16 mouse cellular contexts compared by ENCODE assay signal in the genomic region with DNA sequence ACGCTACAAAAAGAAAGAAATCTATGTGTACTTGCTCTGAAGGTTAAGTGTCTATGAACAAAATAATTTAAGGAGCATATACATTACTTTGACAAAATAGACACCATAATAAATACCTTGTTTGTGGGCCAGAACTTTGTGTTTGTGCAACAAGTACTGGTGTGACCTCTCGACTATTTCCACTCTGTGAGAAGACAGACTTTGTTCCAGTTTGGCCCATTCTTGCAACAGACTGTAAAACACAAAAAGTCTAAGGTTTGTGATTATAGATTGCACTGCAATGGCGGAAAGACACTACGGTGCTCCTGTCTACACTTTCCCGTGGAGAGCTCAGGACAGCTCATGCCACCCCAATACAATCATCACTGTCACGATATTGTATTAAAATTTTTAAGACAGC. TPM values are rescaled to one million over a fixed set of nuclear protein-coding genes. Genes with fewer than 3 reads are reported as not detected.
"Had no signal": no experiment of that assay in that cellular context is flagged by ENCODE, and none has a peak within 500 bp of the region (broad histone marks: within the 10 kb centered on the region; RNA-seq: fewer than 3 reads in every experiment).

No protein-coding gene starts in this region.

- DNase-seq: lung, adult 18-20 months; lung, embryonic 14.5 days; lung, postnatal 14 days; lung, postnatal 36 days; right cerebral cortex, postnatal 14 days; thymus, adult 2 months; thymus, postnatal 25 days; thymus, postnatal 4 days had no signal

- H3K4me2 ChIP-seq: lung, embryonic 14.5 days; midbrain, embryonic 11.5 days; midbrain, embryonic 13.5 days; midbrain, embryonic 15.5 days; neural tube, embryonic 12.5 days; stomach, embryonic 15.5 days had no signal

- H3K4me3 ChIP-seq: megakaryocyte, embryonic 14.5 days; midbrain, embryonic 13.5 days; midbrain, embryonic 15.5 days; neural tube, embryonic 12.5 days; stomach, embryonic 15.5 days had no signal

- ATAC-seq: midbrain, embryonic 13.5 days; midbrain, embryonic 15.5 days had no signal

- H3K27ac ChIP-seq: macrophage; midbrain, embryonic 13.5 days; midbrain, embryonic 15.5 days; neural tube, embryonic 12.5 days; stomach, embryonic 15.5 days; stomach, postnatal 0 days had no signal

- H3K9me3 ChIP-seq: megakaryocyte, embryonic 14.5 days; midbrain, embryonic 13.5 days; midbrain, embryonic 15.5 days; neural tube, embryonic 12.5 days; stomach, embryonic 15.5 days had no signal

- H3K9ac ChIP-seq: lung, embryonic 14.5 days; midbrain, embryonic 13.5 days; midbrain, embryonic 15.5 days; neural tube, embryonic 12.5 days; stomach, embryonic 15.5 days had no signal

- H3K4me1 ChIP-seq: midbrain, embryonic 13.5 days; midbrain, embryonic 15.5 days; neural tube, embryonic 12.5 days; stomach, embryonic 15.5 days had no signal

- H3K27me3 ChIP-seq: megakaryocyte, embryonic 14.5 days; midbrain, embryonic 13.5 days; midbrain, embryonic 15.5 days; neural tube, embryonic 12.5 days; stomach, embryonic 15.5 days had no signal

RNA-seq across cellular contexts. Expression of a gene that starts 24.5 kb away (rescaled TPM):
- polyA plus RNA-seq: macrophage had no signal
